Mouse (Mus musculus): ENCODE measurements at regions not wholly inside any gene's neighbourhood (a gene's known extent, or its start where the extent isn't known, plus 50 kb on each side); places are given as distances from the start of the nearest gene placed in this dataset.

- DNase-seq = no peak
- intact Hi-C loops (cut with DNase I; ENCODE audit: low total_unique reads) = no loop called here
These were observed 292.4 kb upstream of the Rpl38 start for GRCm38 (mm10) chr11:114375921-114376320.

GRCm38 (mm10) chr11:114370708-114371107 is 297.6 kb upstream of the Rpl38 start:
- no peak for DNase-seq
- intact Hi-C loops (cut with DNase I; ENCODE audit: low total_unique reads) = no loop called here

DNA sequence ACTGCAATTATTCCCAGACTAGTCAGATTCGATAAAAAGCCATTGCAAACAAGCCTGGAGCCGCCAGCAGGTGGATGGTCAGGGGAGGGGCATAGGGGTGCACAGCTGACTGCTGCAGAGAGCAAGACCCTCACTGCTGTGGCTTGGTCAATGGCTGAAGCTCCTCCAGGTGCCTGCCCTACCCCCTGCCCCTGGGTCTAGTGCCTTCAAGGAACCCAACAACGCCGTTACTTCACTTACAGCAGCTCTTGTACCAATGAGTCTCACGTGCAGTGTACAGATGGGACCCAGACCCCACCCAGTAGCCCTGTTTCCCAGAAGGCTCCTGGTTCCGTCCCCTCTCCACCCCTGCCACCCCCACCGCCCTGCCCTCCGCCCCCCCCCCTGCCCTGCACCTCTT is 300.5 kb upstream of the Rpl38 start:
- intact Hi-C loops (cut with DNase I; ENCODE audit: low total_unique reads) = no loop called here
- no peak for DNase-seq

- intact Hi-C loops (cut with DNase I; ENCODE audit: low total_unique reads) = no loop called here
- DNase-seq = no peak
These were observed 294.1 kb upstream of the Sdk2 start for GRCm38 (mm10) chr11:114360946-114361345.

- intact Hi-C loops (cut with DNase I; ENCODE audit: low total_unique reads) = no loop called here
- no peak for DNase-seq
These were observed 293.5 kb upstream of the Sdk2 start for GRCm38 (mm10) chr11:114360321-114360720.

- intact Hi-C loops (cut with DNase I; ENCODE audit: low total_unique reads) = no loop called here
- DNase-seq = no peak
These were observed 285.4 kb upstream of the Sdk2 start for GRCm38 (mm10) chr11:114352146-114352795.

DNA sequence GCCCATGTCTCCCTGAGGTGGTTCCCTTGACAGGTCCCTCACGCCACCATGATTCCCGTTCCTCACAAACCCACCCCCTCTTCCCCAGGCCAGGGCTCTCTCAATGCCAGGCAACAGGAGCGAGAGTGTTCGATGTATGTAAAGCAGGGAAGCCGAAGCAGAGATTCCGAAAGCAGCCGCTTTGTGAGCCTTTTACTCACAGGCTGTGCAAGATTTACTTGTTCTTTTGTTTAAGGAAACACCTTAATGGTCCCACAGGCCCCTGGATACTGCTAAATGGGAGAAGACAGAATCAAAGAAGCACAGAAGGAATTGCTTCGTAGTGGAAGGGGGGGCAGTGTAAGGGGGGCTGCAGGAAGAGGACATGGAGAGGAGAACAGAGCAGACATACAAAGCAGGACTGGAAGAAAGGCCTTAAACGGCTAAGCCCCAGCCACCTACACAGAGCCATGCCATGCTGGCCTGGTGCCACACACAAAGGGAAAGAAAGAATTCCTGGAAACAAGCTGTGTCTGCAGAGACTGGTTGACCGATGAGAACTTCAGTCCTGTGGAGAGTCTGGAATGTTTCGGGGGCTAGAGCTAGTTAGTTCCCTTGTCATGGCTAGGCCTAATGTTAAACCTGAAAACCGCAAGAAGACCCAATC is 270.1 kb upstream of the Sdk2 start:
- intact Hi-C loops (cut with DNase I; ENCODE audit: low total_unique reads) = no loop called here
- DNase-seq = no peak

DNA sequence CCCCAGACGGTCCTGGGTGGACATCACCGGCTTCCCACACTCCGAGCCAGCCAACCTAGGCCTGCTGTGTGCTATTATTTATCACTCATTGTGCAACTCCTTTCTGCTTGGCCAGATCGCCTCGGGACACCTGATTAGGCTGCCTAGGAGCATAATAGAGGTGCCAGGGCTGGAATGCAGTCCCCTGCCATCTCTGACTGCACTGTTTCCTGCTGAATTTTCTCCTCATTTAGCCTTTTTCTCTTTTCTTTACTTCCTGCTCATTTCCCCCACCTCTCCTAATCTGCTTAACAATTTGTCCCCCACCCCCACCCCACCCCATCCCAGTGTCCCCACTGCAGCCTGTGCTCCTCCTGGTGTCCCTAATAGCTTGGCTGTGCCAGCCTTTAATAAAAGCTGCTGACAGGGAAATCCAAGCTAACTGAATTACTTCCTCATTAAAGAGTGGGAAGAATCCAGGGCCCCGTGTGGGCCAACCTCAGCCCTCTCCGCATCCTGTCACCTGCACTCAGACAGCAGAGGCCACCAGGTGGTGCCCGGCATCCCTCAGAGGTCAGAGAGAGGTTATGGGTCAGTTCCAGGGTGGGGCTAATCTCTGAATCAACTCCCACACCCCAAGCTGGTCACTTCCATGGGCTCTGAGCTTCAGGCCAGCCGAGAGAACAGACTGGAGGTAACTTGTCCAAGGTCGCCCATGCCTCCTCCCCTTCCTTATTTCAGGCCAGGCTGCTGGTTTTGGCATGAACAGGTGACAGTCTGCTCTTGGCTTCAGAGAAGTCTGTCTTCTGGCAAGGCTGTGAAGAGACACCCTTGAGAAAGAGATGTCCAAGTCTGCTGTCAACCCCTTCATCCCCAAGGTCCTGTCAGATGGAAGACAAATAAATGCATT is 269.3 kb upstream of the Sdk2 start:
- DNase-seq = no peak
- intact Hi-C loops (cut with DNase I; ENCODE audit: low total_unique reads) = no loop called here

DNA sequence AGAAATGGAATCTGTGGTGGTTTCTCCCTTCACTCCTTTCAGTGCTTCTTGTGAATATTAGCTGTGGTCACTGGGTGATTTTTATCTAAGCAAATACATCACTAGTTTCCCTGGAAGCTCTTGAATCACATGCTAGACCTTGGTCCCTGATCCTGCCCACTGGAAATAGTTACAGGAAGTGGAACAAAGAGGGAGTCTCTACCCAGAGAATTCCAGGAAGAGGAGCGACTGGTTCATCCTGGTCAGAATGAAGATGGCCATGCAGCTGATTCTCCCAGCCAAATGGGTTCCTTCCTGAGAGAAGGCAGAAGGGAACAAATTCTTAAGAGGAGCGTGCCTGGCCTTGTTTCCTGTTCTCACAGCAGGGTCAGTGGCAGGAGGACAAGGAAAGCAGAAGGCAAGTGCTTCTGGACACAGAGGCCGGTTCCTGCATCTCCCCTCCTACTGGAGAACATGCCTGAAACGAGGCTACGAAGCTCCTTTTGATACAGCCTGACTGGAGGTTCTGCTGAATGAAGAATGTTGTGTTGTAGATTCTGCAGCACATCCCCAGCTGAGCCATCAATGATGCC is 264.8 kb upstream of the Sdk2 start:
- intact Hi-C loops (cut with DNase I; ENCODE audit: low total_unique reads) = no loop called here
- DNase-seq = no peak

- no peak for DNase-seq
- intact Hi-C loops (cut with DNase I; ENCODE audit: low total_unique reads) = no loop called here
These were observed 263.5 kb upstream of the Sdk2 start for GRCm38 (mm10) chr11:114330316-114330715.

- DNase-seq = no peak
- intact Hi-C loops (cut with DNase I; ENCODE audit: low total_unique reads) = no loop called here
These were observed 255.8 kb upstream of the Sdk2 start for GRCm38 (mm10) chr11:114322627-114323026.

DNA sequence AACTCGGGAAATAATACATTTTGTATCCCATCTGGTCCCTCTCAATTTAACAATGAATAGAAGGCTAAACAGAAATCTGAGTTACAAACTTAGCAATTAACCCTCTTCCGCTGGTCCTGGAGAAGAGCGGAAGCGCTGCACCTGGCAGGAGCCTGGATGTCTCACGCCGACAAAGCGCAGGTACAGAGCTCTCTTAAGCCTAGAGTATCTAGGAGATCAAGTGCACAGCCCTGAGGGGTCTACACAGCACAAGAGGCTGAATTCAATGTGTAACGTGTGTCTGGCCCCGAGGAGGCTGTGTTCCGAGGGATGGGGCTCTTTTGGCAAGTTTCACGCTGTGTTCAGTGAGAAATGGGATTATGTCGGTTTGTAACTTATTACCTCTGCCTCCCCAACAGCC is 255.1 kb upstream of the Sdk2 start:
- DNase-seq = no peak
- intact Hi-C loops (cut with DNase I; ENCODE audit: low total_unique reads) = no loop called here

DNA sequence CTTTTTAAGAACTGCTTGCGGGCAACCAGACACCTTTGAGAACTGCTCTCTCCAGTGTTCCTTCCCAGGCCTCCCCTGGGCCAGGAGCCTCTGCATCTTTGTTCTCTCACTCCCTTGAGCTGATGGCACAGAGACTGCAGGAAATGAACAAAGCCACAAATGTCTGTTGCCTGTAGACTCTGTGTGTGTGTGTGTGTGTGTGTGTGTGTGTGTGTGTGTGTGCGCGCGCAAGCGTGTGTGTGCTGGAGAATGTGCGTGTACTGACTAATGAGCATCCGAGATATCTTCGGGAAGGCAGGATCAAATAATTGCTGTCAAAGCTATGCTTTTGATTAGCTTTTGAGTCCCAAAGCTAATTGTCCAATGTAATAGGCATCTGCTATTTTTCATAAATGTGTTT is 254.7 kb upstream of the Sdk2 start:
- intact Hi-C loops (cut with DNase I; ENCODE audit: low total_unique reads) = no loop called here
- DNase-seq = no peak

DNA sequence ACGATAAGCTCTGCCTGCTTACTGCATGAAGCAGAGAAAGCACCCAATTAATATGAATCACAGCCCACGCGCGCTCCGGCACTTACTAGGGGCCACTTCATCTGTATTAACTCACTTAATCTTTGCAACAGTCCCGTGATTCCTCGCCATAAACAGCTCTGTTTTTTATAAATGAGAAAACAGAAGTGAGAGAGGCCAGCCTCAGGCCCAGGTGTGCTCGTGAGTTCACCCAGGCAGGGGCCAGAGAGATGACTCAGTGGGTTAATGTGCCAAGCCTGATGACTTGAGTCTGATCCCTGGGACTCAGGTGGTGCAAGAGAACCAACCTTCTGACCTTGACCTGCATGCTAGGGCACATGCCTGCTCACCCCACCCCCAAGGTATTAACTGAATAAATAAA is 248.4 kb upstream of the Sdk2 start:
- intact Hi-C loops (cut with DNase I; ENCODE audit: low total_unique reads) = no loop called here

DNA sequence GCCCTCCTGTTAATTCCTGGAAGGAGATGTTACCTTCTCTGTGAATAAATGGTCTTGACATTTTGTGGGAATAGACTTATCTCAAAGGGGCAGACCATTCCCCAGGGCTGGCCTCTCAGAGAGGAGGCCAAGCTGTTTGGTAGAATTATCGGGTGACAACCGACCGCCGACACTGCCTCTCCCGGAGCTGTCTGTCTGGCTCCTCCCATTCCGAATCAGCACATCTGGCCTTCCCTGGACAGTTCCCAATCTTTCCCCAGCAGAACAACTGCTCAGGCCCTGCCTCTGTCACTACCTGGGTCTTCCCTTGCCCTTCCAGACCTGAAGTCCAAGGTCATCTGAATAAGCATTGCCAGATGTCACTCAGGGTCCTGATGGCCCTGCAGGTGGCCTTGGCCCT is 246.8 kb upstream of the Sdk2 start:
- no peak for DNase-seq

More for the DNA sequence above, 248.4 kb upstream of the Sdk2 start:
- DNase-seq = no peak

GRCm38 (mm10) chr11:114311640-114312039 is 244.8 kb upstream of the Sdk2 start:
- no peak for DNase-seq
- intact Hi-C loops (cut with DNase I; ENCODE audit: low total_unique reads) = no loop called here

More for the DNA sequence above, 246.8 kb upstream of the Sdk2 start:
- intact Hi-C loops (cut with DNase I; ENCODE audit: low total_unique reads) = no loop called here

DNA sequence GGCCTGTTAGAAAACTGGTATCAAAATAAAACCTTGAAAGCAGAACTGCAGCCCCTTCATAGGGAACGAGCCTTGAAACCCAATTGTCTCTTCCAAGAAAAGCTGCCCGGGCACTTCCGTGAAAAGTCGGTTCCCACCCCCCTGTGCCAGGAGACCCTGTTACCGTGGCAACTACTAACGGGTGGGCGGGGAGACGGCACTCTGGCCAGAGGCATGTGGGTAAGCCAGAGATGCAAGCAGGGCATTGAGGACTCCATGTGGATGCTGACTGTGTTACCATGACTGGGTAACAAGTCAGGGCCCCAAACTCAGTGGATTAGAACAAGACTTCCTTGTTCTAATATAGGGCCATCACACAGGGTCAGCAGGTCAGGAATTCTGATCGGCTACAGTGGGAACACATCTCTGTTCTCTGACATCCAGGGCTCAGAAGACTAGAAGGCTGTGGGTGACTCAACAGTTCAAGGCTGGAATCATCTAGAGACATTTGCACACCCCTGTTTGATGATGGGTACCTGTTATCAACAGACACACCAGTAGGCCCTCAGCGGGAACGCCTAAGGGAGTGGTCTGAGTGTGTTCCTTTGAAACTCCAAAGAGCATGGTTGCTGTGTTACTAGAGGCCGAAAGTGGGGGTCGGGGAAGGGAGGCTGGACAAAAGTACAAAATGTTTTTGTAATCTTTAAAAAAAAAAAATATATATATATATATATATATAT is 236.9 kb upstream of the Sdk2 start:
- intact Hi-C loops (cut with DNase I; ENCODE audit: low total_unique reads) = no loop called here
- no peak for DNase-seq

GRCm38 (mm10) chr11:114300611-114301319 is 233.9 kb upstream of the Sdk2 start:
- no peak for DNase-seq
- intact Hi-C loops (cut with DNase I; ENCODE audit: low total_unique reads) = no loop called here

DNA sequence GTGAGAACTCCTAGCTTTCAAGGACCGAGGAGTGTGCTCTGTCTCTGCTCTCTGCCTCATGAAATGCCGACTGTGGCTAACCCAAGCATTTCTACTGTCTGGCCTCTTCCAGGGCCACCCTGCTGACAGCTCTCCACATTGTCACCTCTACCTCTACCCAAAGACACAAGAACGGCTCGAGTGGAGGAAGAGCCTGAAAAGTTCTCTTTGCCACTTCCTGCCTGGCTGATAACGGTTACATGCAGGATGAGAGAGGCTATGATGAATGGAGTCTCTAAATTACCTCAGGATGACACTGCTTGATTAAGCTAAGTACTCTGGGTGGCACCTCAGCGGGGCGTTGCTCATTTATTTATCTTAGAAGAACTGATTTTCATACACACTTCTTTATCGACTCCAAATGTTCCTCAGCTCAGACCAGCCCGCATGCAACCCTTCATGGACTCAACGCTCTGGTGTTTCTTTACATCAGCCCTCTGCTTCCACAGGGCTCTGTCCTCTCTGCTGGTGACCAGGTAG is 230.0 kb upstream of the Sdk2 start:
- no peak for DNase-seq
- intact Hi-C loops (cut with DNase I; ENCODE audit: low total_unique reads) = no loop called here

Data from gastrocnemius, postnatal 14 days (tissue).